Mouse (Mus musculus) heart, postnatal 36 days (tissue): ENCODE data around the gene Eif1ad. TPM values are rescaled to one million over a fixed set of nuclear protein-coding genes. Genes with fewer than 3 reads are reported as not detected.
"Not testable (repeated sequence)": the region's sequence is repeated elsewhere in the genome, so short reads cannot be mapped to it uniquely, and the experiment has no call there.

Experiments
- DNase-seq, 2 experiments: peaks; one replicate each; pipeline ENCODE4 v3.0.0; 2021 to 2022
- intact Hi-C: fragments of 180-260 bp; cut with DNase I; formaldehyde crosslinking; loops from one replicate; pipeline ENCODE4 v1.15.1; 2025
- total RNA-seq, 2 experiments: library from RNA; stranded (reverse); gene quantifications; 2 replicates each; pipeline ENCODE4 v1.2.3; 2021

Eif1ad gene
- total RNA-seq, 2 experiments from 2014 or later = 16.5 to 17.7 TPM

GRCm38 (mm10) chr19:5372724-5373123 is 6.2 kb downstream of the Eif1ad start:
- intact Hi-C loops = no loop called here
- DNase-seq = no peak

GRCm38 (mm10) chr19:5374177-5374576 is 7.6 kb downstream of the Eif1ad start:
- no peak for DNase-seq
- intact Hi-C loops = no loop called here

GRCm38 (mm10) chr19:5374748-5375147 is 8.2 kb downstream of the Eif1ad start:
- intact Hi-C loops = no loop called here
- no peak for DNase-seq

GRCm38 (mm10) chr19:5377446-5377845 is 10.9 kb downstream of the Eif1ad start:
- DNase-seq = no peak
- intact Hi-C loops = no loop called here

- no peak for DNase-seq
- intact Hi-C loops = no loop called here
Measured at GRCm38 (mm10) chr19:5383326-5383725, 16.8 kb downstream of the Eif1ad start.

- no peak for DNase-seq
- intact Hi-C loops = loop anchor here (5.0 kb wide), 1 partner anchor 103 kb away; the partner anchor contains the start of gene Mus81
Measured at GRCm38 (mm10) chr19:5384715-5385114, 18.2 kb downstream of the Eif1ad start.

- intact Hi-C loops = loop anchor here (1.0 to 5.0 kb wide), 2 partner anchors 22 to 99 kb away; partner anchors contain the start of genes Eif1ad and Mus81
- peak in 1 of 2 experiments; percentile 21 for DNase-seq
Measured at GRCm38 (mm10) chr19:5388011-5388441, 21.5 kb downstream of the Eif1ad start.

- peak; percentile 92 to 93 for DNase-seq
- intact Hi-C loops = loop anchor here (1.0 to 5.0 kb wide), 2 partner anchors 22 to 99 kb away; partner anchors contain the start of genes Eif1ad and Mus81
Measured at GRCm38 (mm10) chr19:5388588-5389242, 22.2 kb downstream of the Eif1ad start, which contains the start of gene Sart1. Gene Sart1, minus strand, starts transcription at chr19:5388703.

GRCm38 (mm10) chr19:5389647-5390046 is 23.1 kb downstream of the Eif1ad start:
- peak in 1 of 2 experiments; percentile 26 for DNase-seq
- intact Hi-C loops = loop anchor here (1.0 to 5.0 kb wide), 2 partner anchors 34 to 98 kb away; partner anchors contain the start of gene Mus81

- DNase-seq = no peak
- intact Hi-C loops = loop anchor here (1.0 kb wide), 1 partner anchor 33 kb away; no protein-coding TSS in a partner anchor
Measured at GRCm38 (mm10) chr19:5390416-5390815, 23.9 kb downstream of the Eif1ad start.

GRCm38 (mm10) chr19:5392892-5393291 is 26.4 kb downstream of the Eif1ad start:
- intact Hi-C loops = no loop called here
- peak in 1 of 2 experiments; percentile 69 for DNase-seq

- no peak for DNase-seq
- intact Hi-C loops = no loop called here
Measured at GRCm38 (mm10) chr19:5394168-5394567, 27.6 kb downstream of the Eif1ad start.

- intact Hi-C loops = no loop called here
Measured at GRCm38 (mm10) chr19:5395371-5395770, 28.8 kb downstream of the Eif1ad start.

GRCm38 (mm10) chr19:5401073-5401472 is 34.5 kb downstream of the Eif1ad start:
- intact Hi-C loops, DNase-seq: not testable (repeated sequence)

More at GRCm38 (mm10) chr19:5395371-5395770, 28.8 kb downstream of the Eif1ad start:
- no peak for DNase-seq

- intact Hi-C loops = no loop called here
Measured at GRCm38 (mm10) chr19:5402293-5402692, 35.8 kb downstream of the Eif1ad start, which contains the start of gene Tsga10ip. Gene Tsga10ip, minus strand, starts transcription at chr19:5402526.

GRCm38 (mm10) chr19:5405924-5406323 is 39.4 kb downstream of the Eif1ad start:
- no peak for DNase-seq
- intact Hi-C loops = no loop called here

More at GRCm38 (mm10) chr19:5402293-5402692, 35.8 kb downstream of the Eif1ad start, which contains the start of gene Tsga10ip:
- no peak for DNase-seq

- DNase-seq = peak; percentile 57 to 58
Measured at GRCm38 (mm10) chr19:5406531-5407126, 40.1 kb downstream of the Eif1ad start.

GRCm38 (mm10) chr19:5407133-5407532 is 40.6 kb downstream of the Eif1ad start:
- intact Hi-C loops = no loop called here
- peak; percentile 60 to 70 for DNase-seq

More at GRCm38 (mm10) chr19:5406531-5407126, 40.1 kb downstream of the Eif1ad start:
- intact Hi-C loops = not testable (repeated sequence)

- peak in 1 of 2 experiments; percentile 64 for DNase-seq
- intact Hi-C loops = no loop called here
Measured at GRCm38 (mm10) chr19:5408057-5409001, 41.8 kb downstream of the Eif1ad start.

GRCm38 (mm10) chr19:5409068-5409467 is 42.5 kb downstream of the Eif1ad start:
- intact Hi-C loops = no loop called here

More at GRCm38 (mm10) chr19:5409068-5409467, 42.5 kb downstream of the Eif1ad start:
- peak in 1 of 2 experiments; percentile 64 for DNase-seq
